Mouse (Mus musculus) bone marrow macrophage, adult 2 months (primary cell): Measurements from ENCODE around the gene Bbs10.

ENCODE experiments used
- CTCF ChIP-seq: IDR thresholded peaks from 2 replicates; pipeline ENCODE4 v1.5.1; 2012; ENCODE audit warnings: low read depth, mild to moderate bottlenecking, low read length, moderate library complexity
- POLR2A ChIP-seq: IDR thresholded peaks from 2 replicates; pipeline ENCODE4 v1.6.1; 2012; ENCODE audit warnings: mild to moderate bottlenecking, low read depth, low read length, borderline replicate concordance

GRCm38 (mm10) chr10:111343555-111343954, 45.1 kb downstream of the Bbs10 start:
- TF ChIP-seq CTCF (no peak), POLR2A (no peak)
